Mouse (Mus musculus) liver, adult (tissue): ENCODE measurements around the gene Rps6kb2.

ENCODE experiments used
- GATA4 ChIP-seq: IDR thresholded peaks from 2 replicates; pipeline ENCODE4 v1.6.1; 2014; ENCODE audit warnings: mild to moderate bottlenecking, low read length; ENCODE audit not compliant: insufficient replicate concordance

The Rps6kb2 gene

DNA sequence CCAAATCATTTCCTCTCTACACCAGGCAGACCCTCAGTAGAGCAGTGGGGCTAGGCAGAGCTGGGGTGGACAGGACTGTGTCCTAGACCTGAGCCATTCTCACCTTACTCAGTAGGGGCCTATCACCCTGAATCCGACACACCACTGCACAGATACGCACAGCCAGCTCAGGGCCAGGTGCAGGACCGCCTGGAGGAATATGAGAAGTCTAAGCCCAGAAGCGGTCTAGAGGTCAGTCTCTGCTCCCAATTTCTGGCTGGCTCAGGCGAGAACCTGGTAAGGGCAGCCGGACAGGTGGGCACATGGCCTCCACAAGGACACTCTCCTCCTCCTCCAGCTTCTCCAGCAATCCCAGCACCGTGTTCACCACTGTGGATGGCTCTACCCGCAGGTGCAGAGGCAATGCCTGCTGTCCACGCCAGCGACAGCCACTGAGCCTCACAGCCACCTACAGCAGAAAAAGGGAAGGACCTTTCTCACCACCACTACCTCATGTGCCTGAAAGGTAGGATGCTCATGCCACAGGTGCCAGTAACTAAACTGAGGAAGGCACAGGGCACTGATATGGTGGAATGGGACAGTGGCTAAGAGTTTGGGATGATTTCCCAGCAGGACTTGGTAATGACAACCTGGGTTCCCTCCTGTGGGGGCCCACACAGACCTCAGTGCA lies 7.7 kb upstream of the Rps6kb2 start:
- no peak for TF ChIP-seq GATA4

DNA sequence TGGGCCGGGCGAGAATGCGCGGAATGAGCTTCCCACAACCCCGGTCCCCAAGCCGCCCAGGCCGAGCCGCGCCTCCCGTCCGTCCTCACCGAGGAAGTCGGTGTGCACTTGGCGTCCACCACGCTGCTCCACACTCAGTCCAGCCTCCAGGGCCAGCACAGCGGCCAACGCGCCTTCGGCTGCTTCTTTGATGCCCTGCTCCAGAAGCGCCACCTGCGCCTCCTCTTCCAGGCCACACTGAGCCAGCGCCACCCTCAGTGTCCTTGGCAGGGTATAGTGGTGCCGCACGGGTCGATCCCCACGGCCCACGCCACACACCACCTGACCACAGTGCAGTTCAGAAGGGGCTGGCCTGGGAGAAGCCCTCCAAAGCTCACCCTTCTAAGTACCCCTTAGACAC lies 6.7 kb upstream of the Rps6kb2 start:
- no peak for TF ChIP-seq GATA4

DNA sequence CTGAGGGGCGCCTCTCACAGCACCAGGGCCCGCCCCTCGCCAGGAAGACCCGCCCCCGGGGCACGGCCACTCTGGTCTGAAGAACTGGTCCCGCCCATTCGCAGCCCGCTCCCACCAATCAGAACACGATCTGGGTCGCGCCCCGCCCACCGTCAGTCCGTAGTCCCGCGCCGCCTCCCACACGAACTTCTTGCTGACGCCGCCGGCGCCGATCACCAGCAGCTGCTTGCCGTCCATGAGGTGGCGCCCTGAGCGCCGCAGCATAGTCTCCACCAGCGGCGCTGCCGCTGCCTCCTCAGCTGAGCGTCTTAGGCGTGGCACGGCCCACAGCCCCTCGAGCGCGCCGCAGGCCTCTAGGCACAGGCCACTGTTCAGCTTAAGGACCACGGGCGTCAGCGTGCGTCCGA lies 6.2 kb upstream of the Rps6kb2 start:
- no peak for TF ChIP-seq GATA4

DNA sequence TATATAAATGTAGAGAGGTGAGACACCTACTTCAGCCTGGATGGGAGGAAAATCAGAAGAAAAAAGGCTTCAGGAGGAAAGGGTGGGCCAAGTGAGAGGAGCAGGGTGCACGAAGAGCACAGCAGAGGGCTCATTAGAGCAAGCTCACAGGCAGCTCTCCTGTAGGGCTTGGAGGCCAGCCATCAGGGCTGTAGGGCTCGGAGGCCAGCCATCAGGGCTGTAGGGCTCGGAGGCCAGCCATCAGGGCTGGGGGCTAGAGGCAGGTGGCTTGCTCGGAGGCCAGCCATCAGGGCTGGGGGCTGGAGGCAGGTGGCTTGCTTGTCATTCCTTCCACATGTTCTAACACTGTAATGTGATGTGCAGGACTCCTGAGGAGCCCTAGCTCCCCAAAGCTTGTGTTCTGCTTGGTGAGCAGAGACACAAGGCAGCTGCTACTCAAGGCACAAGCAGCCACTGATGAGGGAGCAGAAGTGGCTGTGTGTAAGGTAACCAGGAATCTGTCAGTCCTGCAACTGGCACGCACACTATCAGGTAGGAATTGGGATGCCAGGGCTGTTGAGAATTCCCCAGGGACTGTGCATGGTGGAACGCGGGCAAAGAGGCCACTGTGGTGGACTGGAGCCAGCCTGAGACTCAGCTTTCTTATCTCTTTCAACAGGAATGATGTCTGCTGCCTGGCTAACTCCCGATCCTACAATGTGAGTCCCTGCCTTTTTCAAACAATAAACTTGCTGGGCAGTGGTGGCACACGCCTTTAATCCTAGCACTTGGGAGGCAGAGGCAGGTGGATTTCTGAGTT lies 3.7 kb upstream of the Rps6kb2 start:
- no peak for TF ChIP-seq GATA4

DNA sequence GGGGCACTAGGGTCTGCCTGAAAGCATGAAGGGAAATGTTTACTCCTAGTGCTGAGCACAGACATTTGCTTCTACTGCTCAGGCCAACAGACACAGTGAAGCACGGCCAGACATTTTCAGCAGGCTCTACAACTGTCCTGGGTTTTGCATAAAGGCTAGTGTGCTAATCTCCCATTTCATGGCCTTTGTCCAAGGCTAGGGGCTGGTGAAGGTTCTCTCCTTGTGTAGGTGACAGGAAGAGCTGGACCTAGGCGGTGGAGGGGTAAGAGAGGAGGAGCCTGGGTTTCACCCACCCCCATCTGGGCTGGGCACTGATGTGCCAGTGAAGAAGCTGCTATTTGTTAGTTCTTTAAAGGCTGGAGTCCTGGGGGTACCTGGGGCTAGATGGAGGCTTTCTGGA lies 1.6 kb upstream of the Rps6kb2 start:
- TF ChIP-seq GATA4: no peak

DNA sequence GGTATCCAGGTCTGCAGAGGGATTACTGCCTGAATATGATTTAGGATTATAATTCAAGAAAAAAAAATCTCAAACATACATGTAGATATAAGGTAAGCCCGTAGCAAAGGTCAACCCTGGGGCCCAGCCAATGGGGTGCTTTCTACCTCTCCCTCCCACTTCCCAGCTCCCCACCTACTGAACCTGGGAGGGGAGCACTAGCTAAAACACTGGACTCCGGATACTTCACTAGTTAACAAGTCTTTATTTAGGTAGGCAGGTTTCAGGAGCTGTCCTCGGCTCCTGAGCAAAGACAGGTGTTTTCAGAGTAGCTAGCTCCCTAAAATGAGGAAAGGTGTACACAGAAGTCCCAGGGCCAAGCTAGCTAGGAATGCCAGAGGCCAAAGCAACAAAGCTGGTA lies 946 bp upstream of the Rps6kb2 start:
- no peak for TF ChIP-seq GATA4

DNA sequence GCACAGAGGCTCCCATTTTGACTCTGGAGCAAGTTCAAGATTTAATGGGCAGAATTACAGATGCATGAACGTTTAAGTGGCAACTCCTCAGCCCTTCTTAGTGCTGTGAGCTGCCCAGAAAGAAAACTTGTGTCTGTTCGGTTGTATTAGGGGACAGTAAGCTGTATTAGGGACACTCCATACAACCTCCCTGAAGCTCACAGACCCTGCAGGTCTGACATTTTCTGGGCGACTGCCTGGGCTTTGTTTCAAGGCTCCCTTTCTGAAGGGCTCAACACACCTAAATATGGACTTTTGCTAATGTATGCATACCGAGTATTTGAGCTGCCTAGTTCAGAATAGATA lies 361 bp upstream of the Rps6kb2 start:
- TF ChIP-seq GATA4: no peak

DNA sequence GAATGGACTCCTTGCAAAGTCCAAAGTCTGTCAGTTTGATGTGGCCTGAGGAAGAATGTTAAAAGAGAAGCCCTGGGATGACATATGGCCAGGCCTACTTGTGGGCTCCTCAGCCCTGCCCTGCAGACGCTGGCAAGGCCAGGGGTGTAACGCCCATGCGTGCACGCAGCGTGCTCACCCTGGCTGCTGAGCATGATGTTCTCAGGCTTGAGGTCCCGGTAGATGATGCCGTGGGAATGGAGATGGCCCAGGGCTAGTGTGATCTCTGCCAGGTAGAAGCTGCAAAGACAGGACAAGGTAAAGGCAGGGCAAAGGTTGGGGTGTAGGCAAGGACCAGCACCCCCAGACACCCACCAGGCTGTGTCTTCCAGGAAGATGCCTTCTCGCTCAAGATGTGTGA lies 4.1 kb downstream of the Rps6kb2 start:
- TF ChIP-seq GATA4: no peak

DNA sequence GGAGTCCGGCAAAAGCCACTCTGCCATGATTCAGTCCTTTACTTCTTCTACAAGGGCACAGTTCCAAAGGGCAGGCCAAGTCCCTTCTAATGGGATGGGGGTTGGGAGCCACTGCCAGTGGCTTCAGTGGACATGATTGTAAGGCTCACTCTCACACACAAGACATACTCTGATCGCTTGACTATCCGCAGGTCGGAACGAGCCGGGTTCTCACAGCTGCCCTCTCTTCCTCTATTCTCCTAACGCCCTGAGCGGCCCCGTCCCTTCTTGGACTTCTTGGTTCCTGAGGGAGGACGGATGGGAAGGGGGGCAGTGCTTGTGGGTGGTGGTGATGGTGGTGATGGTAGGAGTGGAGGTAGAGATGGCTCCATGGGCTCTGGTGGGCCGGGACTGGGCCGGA lies 6.4 kb downstream of the Rps6kb2 start:
- no peak for TF ChIP-seq GATA4

DNA sequence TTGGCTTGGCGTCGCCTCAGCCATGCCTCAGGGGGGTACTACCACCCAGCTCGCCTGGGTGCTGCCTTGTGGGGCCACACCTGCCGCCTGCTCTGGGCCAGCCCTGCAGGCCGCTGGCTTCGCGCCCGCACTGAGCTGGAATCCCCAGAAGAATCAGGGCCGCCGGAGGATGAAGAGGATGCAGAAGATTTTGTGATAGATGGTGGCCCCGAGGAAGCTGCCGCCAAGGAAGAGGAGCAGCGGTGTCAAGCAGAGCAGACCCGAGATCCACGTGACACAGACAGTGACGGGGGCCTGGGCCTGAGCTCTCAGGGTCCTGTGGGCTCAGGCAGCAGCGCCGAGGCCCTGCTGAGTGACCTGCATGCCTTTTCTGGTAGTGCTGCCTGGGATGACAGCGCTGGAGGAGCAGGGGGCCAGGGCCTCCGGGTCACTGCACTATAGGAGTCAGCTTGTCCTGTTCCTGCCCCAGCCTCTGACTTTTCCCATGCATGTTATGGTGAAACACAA lies 7.0 kb downstream of the Rps6kb2 start:
- no peak for TF ChIP-seq GATA4

DNA sequence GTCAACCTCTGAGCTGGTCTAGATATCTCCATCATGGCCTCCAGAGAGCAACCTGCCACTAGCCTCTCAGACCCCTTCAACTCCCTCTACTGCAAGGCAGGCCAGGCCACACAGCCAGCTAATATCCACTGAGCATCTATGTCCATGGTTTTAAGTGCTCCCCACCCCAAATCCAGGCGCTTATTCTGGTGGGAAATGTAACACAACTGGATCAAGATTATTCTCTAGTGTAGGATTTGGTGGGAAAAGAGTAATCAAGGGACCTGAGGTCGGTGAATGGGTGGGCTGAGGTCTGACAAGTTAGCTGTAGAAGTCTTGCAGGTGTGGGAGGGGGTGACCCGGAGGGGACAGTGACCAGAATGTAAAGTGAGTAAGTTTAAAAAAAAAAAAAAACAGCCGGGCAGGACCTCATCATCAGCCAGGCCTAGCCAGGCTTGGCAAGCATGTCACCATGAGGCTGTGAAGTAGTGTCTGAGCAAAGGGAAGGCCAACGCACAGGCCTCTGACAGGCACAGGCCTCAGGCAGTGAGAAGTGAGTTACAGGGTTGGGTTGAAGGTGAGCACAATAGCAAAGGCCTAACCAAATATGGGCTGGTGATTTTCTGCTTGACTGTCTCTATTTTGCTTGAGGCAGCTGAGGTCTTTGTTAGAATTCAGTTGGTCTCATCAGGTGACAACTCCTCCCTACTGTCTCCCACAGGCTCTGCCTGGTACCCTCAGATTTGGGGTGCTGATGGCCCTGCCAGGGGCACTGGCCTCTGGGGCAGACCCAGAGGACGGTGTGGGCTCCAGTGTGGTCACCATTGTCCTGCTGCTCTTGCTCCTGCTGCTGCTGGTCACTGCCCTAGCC lies 7.7 kb downstream of the Rps6kb2 start:
- TF ChIP-seq GATA4: no peak

DNA sequence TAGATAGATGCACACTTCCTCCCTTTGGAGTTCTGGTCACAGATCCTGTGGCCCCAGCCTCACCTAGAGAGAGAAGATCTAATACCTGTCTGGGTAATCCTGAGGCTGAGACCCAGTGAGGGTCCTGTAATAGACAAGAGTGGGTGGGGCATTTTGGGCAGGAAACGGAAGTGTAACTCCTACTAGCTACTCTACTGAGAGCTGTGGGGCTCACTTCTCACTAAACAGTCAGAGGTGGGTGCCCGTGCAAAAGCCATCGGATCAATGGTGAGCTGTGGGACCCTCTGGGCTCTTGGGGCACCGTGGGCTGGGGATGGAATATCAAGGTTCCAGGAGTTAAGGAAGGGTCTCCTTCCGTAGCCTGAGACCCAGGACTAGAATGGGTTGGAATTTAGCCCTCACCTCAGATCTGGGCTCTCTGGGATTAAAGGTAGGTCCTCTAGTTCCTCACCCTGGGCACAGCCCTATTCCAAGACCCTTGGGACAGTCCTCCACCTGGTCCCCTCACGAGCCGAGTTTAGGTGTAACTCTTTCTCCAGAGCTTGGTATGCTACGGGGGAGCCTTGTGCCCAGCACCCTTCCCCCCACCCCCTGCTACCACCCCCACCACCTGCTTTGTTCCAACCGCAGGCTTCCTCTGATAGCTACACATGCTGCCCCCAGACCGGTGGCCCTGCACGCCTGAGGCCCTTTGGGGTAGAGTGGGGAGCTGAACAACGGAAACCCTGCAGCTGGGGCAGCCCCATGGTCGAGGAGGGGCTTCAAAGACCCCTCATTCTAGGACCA lies 8.5 kb downstream of the Rps6kb2 start:
- TF ChIP-seq GATA4: no peak

DNA sequence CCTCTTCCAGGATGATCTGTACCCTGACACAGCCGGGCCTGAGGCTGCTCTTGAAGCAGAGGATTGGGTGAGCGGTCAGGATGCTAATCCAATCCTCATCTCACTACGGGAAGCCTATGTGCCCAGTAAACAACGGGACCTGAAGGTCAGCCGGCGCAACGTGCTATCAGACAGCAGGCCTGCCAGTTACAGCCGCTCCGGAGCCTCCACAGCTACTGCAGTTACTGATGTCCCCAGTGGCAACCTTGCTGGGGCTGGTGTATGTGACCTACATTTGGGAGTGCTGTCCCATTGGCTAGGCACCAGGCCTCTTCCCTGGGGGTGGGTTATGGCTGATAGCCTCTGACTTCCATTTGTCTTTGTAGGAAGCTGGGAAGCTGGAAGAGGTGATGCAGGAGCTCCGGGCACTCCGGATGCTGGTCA lies 9.9 kb downstream of the Rps6kb2 start, which contains the start of gene Ptprcap:
Gene Ptprcap, plus strand, starts transcription at position 373 of the 423 bp plus-strand sequence.
- TF ChIP-seq GATA4: no peak

DNA sequence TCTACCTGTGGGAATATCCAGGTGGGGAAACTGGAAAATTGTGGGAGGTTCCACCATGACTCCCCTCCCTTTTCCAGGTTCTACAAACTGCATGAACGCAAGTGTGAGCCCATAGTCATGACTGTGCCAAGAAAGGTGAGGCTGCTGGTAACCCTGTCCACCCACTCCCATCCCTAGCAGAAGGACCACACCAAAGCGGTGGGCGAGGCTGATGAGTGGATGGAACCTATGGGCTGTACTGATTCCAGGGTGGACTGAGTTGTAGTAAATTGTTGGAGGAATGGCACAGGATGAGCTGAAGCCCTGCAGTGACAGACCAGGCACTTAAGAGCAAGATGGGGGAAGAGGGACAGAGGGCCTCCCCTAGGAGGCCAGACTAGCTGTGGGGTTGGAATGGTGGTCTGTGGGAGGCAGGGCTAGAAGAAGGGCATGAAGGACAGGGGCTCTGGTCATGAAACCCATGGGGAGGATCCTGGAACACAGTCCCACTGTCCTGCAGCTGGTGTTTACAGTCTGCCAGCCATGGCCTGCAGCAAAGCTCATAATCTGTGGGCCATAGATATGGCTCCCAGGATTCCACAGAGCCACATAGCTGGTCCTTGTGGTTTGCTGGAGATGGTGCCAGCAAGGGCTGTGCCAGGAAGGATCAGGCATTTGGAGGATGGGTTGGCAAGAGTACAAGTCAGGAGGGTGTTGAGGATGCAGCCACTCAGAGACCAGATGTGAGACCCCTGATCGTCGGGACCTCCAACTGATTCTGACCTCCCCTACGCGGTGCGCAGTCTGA lies 10.5 kb downstream of the Rps6kb2 start:
- no peak for TF ChIP-seq GATA4
